12 mouse cellular contexts compared by ENCODE assay signal in genomic region chr3:85339269-85339820, GRCm38 (mm10).
DNase-seq lines count a peak whose midpoint lies in the region; ATAC-seq lines count a peak whose summit lies in the region.
"Had no signal": no experiment of that assay in that cellular context is flagged by ENCODE, and none has a peak within 500 bp of the region (broad histone marks: within the 10 kb centered on the region; RNA-seq: fewer than 3 reads in every experiment).

No protein-coding gene starts in this region.

- H3K9me3 ChIP-seq in hindbrain, embryonic 13.5 days, result no peaks in the 10 kb centered on the region
- H3K9me3 ChIP-seq in hindbrain, embryonic 12.5 days (replicated peaks), result no peaks in the 10 kb centered on the region
- H3K9me3 ChIP-seq: embryonic facial prominence, embryonic 15.5 days had no signal

- H3K9ac ChIP-seq in hindbrain, embryonic 13.5 days, result no peak overlapping the region
- no peak overlapping the region for H3K9ac ChIP-seq in hindbrain, embryonic 12.5 days
- H3K9ac ChIP-seq: embryonic facial prominence, embryonic 15.5 days had no signal

- H3K27ac ChIP-seq in hindbrain, embryonic 13.5 days, result peak overlapping the region; percentile 67
- no peak overlapping the region for H3K27ac ChIP-seq in hindbrain, embryonic 12.5 days
- H3K27ac ChIP-seq: embryonic facial prominence, embryonic 15.5 days had no signal

- H3K4me1 ChIP-seq in hindbrain, embryonic 13.5 days (replicated peaks), result peaks cover 33% of the 10 kb centered on the region
- H3K4me1 ChIP-seq in hindbrain, embryonic 12.5 days, result peaks cover 27% of the 10 kb centered on the region
- H3K4me1 ChIP-seq: embryonic facial prominence, embryonic 15.5 days had no signal

- no peak overlapping the region for H3K4me2 ChIP-seq in hindbrain, embryonic 13.5 days
- no peak overlapping the region for H3K4me2 ChIP-seq in hindbrain, embryonic 12.5 days (replicated peaks)
- H3K4me2 ChIP-seq: embryonic facial prominence, embryonic 15.5 days; liver, embryonic 11.5 days had no signal

- H3K4me3 ChIP-seq in hindbrain, embryonic 13.5 days, result no peak overlapping the region
- no peak overlapping the region for H3K4me3 ChIP-seq in hindbrain, embryonic 12.5 days
- H3K4me3 ChIP-seq: embryonic facial prominence, embryonic 15.5 days had no signal

- ATAC-seq in hindbrain, embryonic 13.5 days (ENCODE audit: low FRiP score), result peak; percentile 74
- no peak for ATAC-seq in hindbrain, embryonic 12.5 days (ENCODE audit: low FRiP score)
- ATAC-seq in erythroblast, adult 5-6 weeks (replicated peaks; ENCODE audit: low FRiP score, poor library complexity, severe bottlenecking), result no peak

- no peaks in the 10 kb centered on the region for H3K36me3 ChIP-seq in hindbrain, embryonic 13.5 days
- no peaks in the 10 kb centered on the region for H3K36me3 ChIP-seq in hindbrain, embryonic 12.5 days
- H3K36me3 ChIP-seq: embryonic facial prominence, embryonic 15.5 days had no signal

- H3K27me3 ChIP-seq in hindbrain, embryonic 13.5 days, result no peaks in the 10 kb centered on the region
- H3K27me3 ChIP-seq in hindbrain, embryonic 12.5 days, result no peaks in the 10 kb centered on the region
- H3K27me3 ChIP-seq: embryonic facial prominence, embryonic 15.5 days had no signal

- DNase-seq in adrenal gland, postnatal 14 days, result peak; percentile 23
- peak; percentile 49 to 60 for DNase-seq in heart, adult 18-20 months
- DNase-seq in heart, postnatal 4 days, result peak; percentile 54
- DNase-seq in embryo, embryonic 10.5 days (ENCODE audit: low spot score), result no peak
- DNase-seq in kidney, postnatal 36 days, result no peak
- DNase-seq: cerebellum, adult 8-10 months; thymus, postnatal 25 days had no signal

- 57% methylated on average over 10 of the region's 10 CpGs for WGBS in hindbrain, embryonic 13.5 days
- WGBS in hindbrain, embryonic 12.5 days, result 67% methylated on average over 10 of the region's 10 CpGs

Comparison
In these comparisons a context has a peak if more than half of its experiments do, and no peak if none do; other contexts are left out.
1. DNase-seq: peak in adrenal gland, postnatal 14 days (single experiment), heart, adult 18-20 months (2 of 2) and heart, postnatal 4 days (single experiment); none in embryo, embryonic 10.5 days (single experiment) and kidney, postnatal 36 days (0 of 2).